Mouse (Mus musculus) layer of hippocampus, postnatal 36 days (tissue): ENCODE results near the gene Insc. TPM values are rescaled to one million over a fixed set of nuclear protein-coding genes. Genes with fewer than 3 reads are reported as not detected.

ENCODE experiments used
- total RNA-seq, 2 experiments: library from RNA; stranded (reverse); gene quantifications; 2 replicates each; pipeline ENCODE4 v1.2.3; 2021

The Insc gene
- total RNA-seq, 2 experiments from 2014 or later: 4.2 to 6.1 TPM

Other genes with a start within 250 kb of the Insc start
- gene Cyp2r1, start 180.7 kb upstream of the Insc start, total RNA-seq: 1 to 10 TPM; 1.2 to 1.9 TPM
- gene Calca, start 107.3 kb upstream of the Insc start, total RNA-seq: 1 to 10 TPM in 1 of 2 experiments, not detected in 1; 1.0 TPM
- not detected for gene Calcb, start 25.1 kb upstream of the Insc start, total RNA-seq